Mouse (Mus musculus) thymus, postnatal 14 days (tissue): ENCODE data around the gene H2afv.
"Not testable (repeated sequence)": the region's sequence is repeated elsewhere in the genome, so short reads cannot be mapped to it uniquely, and the experiment has no call there.

Experiments used
- DNase-seq: peaks from one replicate; pipeline ENCODE4 v3.0.0; 2021

The H2afv gene

GRCm38 (mm10) chr11:6468541-6468940 is 24.3 kb upstream of the H2afv start:
- no peak for DNase-seq

GRCm38 (mm10) chr11:6465122-6465521 is 20.9 kb upstream of the H2afv start:
- peak; percentile 75 for DNase-seq

DNA sequence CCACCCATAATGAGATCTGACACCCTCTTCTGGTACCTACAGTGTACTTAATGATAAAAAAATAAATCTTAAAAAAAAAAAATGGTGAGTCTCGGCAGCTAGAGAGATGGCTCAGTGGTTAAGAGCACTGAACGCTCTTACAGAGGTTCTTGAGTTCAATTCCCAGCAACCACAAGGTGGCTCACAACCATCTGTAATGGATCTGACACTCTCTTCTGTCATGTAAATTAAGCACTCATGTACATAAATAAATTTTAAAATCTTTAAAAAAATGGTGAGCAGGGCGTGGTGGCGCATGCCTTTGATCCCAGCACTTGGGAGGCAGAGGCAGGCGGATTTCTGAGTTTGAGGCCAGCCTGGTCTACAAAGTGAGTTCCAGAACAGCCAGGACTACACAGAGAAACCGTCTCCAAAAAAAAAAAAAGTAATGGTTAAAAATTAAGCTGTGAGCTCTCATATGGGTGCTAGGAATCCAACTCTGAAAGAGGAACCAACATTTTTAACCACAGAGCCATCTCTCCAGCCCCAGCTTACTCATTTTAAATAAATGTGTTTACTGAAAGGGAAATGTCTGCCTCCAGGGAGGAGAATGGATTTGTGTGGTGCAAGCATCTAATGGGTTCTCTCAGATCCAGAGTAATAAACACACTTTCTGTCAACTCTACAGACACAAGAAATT is 19.1 kb upstream of the H2afv start:
- DNase-seq, result no peak

- DNase-seq, result no peak
Measured at GRCm38 (mm10) chr11:6456083-6456482, 11.8 kb upstream of the H2afv start.

DNA sequence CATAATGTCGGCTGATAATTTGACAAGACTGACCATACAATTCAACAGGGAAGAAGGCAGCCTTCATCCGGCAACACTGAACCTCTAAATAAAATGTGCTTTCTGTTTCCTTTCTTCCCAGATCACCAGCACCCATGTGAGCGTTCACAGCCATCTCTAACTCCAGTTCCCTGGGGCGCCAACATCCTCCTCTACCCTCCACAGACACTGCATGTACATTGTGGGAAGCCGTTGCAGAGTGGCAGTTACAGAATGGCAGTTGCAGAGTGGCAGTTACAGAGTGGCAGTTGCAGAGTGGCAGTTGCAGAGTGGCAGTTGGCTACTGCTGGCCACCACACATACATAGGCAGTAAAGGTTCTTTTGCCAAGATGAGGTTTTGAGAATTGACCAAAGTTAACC is 3.9 kb upstream of the H2afv start:
- DNase-seq, result not testable (repeated sequence)

GRCm38 (mm10) chr11:6447493-6447892 is 3.2 kb upstream of the H2afv start:
- no peak for DNase-seq

DNA sequence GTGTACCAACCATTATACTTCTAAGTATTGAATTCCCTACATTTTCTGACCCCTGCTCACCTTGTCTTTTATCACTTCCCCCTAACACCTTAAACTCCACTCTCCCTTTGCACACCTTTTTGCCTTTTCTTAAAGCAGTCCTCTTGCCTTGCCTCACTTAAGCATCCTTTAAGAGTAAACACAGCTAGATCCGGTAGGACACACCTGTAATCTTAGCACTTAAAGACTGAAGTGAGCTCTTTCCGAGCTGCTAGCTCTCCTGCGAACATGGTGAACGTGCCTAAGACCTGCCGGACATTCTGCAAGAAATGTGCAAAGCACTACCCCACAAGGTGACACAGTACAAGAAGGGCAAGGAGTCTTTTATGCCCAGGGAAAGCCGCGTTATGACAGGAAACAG is 1.7 kb upstream of the H2afv start:
- no peak for DNase-seq

DNA sequence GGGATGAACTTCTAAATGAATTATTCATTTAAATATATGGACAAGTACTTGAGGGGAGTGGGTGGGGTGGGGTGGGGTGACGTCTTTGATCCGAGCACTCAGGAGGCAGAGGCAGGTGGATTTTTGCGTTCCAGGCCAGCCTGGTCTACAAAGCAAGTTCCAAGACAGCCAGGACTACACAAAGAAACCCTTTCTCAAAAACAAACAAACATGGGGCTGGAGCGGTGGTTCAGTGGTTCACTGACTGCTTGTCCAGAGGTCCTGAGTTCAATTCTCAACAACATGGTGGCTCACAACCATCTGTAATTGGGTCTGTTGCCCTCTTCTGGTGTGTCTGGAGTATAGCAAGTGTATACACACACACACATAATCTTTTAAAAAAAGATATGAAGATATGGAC is 1.2 kb upstream of the H2afv start:
- DNase-seq, result no peak

DNA sequence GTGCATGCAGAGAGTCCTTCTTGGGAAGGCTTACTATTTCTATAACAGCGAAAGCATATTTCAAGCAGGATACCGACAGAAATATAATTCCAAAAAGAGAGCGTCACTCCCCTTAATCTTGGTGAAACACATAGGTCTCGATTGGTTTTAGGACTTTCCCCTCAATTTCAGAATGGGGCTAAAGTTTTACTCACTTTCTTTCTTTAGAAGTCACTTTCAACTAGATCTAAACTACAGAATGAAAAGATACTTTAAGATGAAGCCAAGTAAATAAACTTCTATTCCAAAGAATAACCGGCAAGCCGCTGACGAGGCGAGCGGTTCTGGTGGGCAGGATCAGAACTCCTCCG is 541 bp downstream of the H2afv start:
- no peak for DNase-seq

DNA sequence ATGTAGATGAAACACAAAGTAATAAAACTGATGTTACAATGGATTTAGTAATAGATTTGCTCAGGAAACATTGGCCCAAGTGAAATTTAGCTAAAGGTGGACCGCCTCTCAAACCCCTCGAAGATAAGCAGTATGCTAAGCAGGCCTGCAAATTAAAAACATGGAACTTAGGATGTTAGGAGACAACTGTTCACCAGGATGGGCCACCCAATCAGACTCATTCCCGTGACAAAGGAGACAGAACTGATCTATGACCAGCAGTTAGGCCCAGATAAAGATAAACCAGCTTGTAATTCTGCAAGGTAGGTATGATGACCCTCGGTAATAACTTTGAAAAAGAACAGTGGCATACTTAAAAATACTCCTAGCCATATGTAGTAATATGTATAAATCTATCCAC is 1.1 kb downstream of the H2afv start:
- no peak for DNase-seq

- no peak for DNase-seq
Measured at GRCm38 (mm10) chr11:6442566-6442965, 1.7 kb downstream of the H2afv start.

- DNase-seq, result no peak
Measured at GRCm38 (mm10) chr11:6440171-6440570, 4.1 kb downstream of the H2afv start.

DNA sequence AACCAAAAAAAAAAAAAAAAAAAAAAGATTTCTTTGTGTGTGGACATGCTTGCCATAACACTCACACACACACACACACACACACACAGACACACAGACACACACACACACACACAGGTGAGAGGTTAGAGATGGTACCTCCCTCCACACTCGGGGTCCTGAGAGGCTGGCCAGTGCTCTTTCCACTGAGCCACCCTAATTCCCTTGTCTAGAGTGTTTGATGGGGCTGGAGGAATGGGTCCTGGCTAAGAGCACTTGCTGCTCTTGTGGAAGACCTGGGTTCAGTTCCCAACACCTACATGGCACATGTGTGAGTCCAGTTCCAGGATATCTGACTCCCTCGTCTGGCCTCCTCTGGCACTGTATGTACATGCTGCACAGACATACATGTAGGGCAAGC is 6.6 kb downstream of the H2afv start:
- DNase-seq, result no peak

DNA sequence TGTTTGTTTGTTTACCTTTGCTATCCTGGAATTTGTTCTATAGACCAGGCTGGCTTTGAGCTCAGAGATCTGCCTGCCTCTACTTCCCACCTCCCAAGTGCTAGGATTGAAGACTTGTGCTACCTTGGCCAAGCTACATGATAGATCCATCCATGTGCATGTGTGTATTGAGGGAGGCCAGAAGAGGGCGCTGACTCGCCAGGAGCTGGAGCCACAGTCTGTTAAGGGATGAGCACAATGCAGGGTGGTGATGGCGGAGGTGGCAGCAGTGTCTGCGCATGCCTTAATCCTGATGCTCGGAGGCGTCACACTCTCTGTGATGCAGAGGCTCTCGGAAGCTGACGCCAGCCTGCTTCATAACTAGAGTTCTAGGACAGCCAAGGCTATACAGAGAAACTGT is 7.8 kb downstream of the H2afv start:
- DNase-seq, result peak; percentile 75

DNA sequence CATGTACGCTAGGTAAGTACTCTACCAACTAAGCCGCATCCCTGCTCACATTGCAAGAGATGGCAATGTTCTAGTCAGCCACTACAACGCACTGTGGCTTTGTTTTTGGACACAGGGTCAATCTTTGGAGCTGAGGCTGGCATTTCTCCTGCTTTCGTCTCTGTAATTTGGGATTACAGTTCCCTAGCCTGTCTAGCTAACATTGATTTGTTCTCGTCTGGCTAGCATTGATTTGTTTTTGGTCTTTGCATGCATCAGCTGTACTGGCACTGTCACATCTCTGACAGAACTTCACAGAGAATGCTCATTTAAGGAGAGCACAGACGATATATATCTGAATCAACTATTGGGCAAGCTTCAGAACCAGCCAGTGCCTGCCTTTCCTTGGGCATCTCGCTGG is 14.1 kb downstream of the H2afv start:
- DNase-seq, result no peak

DNA sequence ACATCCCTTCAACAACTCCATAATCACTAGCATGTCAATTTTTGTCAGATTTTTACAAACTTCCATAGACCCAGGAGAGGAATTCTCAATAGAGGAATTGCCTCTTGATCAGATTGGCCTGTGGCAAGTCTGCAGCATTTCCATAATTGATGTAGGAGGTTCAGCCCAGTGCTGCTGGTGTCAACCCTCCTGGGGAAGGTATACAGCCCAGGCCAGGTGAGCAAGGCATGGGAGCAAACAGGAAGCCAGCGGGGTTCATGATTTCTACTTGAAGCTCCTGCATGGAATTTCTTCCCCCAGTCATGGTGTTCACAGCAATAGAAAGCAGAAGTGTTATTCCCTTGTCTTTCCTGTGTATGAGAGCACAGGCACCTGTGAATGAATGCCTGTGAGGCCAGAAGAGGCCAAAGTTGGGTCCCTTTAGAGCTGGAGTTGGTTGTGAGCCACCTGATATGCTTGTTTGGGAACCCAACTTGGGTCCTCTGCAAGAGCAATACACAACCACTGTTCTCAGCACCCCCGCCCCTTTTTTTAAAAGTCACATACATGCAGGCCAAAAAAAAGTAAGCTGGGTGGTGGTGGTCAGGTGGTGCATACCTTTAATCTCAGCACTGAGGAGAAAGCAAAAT is 23.4 kb downstream of the H2afv start:
- DNase-seq, result no peak

DNA sequence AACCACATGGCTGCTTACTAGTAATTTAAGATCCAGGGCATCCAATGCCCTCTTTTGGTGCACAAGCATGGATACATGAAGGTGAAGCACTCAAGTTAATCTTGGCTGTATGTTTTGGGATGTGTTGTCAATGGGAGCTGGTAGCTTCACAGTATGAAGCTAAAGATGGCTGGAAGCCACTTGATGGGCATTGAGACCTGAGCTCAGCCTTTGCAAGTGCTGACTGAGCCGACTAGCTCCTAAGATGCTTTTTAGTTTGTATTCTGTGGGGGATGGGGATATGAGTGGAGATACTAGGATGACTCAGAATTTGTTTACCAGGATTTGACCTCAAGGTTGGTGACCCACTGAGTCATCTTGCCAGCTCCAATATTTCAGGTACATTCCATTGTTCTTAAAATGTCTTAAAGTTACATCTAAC is 23.9 kb downstream of the H2afv start:
- DNase-seq, result no peak

- not testable (repeated sequence) for DNase-seq
Measured at GRCm38 (mm10) chr11:6419156-6419555, 25.1 kb downstream of the H2afv start.

DNA sequence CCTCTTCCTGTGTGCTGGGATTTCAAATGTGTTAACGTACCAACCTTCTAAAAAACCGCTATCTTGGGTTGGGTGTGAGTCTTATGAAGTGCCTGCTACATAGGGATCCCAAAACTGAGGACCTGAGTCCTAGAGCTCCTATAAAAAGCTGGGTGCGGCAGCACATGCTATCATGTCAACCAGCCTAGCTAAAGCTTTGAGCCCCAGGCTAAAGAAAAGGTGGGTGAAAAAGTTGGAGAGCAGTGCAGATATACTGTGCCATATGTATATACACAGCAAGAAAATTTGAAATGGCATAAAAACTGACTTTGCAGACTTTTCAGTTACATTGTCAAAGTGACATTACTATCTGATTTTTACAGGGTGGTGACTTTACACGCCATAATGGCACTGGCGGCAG is 25.5 kb downstream of the H2afv start:
- no peak for DNase-seq

DNA sequence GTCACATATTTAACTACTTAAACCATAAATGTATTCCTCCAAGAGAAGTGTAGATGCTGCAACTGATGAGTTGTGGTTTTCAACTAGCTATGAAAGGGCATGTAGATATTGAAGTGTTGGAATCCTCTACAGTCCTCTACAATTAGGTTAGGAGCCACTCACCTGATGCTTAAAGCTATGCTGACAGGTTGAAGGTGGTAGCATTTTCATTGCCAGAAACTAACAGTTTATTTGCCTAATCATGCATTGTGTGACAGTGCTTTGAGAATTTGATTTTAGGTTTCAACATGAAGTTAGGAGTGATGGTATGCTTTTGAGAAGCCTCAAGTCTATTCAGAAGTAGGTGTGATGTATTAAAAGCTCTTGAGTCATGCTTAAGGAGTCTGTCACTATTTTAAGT is 26.8 kb downstream of the H2afv start:
- DNase-seq, result no peak

DNA sequence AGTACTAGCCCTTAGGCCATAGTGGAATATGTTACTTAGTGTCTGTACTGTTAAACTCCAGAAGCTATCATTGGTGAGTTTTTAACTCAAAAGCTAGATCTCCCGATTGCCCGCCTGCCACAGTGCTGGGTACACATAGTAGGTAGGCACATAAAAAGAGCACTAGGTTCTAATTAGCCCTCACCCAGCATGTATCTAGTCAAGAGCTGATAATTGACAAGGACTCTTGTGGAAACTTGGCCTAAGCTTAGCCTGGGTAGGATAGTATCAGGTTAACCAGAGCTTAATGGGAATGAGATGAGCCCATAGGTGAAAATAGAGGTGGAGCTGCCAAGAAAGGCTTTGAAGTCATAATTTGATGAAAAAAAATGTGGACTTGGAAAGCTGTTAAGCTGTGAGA is 27.2 kb downstream of the H2afv start:
- no peak for DNase-seq

GRCm38 (mm10) chr11:6416405-6417034 is 27.7 kb downstream of the H2afv start:
- DNase-seq, result peak; percentile 88

- DNase-seq, result peak; percentile 99
Measured at GRCm38 (mm10) chr11:6415551-6416404, 28.5 kb downstream of the H2afv start.
